Mouse (Mus musculus): ENCODE measurements around the gene Hes1. TPM values are rescaled to one million over a fixed set of nuclear protein-coding genes. Genes with fewer than 3 reads are reported as not detected.

Gene Hes1
- polyA plus RNA-seq, 1 experiment: 295 TPM

DNA sequence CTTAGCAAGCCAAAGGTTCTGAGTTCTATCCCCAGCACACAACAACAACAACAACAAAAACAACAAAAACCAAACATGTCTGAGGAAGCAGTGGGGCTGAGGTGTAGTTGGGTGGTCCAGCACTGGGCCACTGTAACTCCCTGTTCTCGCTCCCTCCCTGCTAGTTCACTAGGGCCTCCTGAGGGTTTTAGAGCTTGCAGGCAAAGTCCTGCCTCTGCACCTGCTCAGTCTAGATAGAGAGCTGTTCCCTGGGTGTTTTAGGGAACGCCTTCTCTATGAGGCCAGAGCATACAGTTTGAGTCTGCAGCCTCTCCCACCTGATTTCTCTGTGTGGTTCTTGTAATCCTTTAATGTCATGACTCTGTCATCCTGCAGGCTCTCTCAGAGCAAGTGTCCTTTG lies 11.9 kb upstream of the Hes1 start:
- 27% methylated on average over 2 of the region's 2 CpGs for WGBS
- Histone ChIP-seq H3K36me3 (ENCODE audit: control insufficient read depth, insufficient read depth, low read length) (no peaks in the 10 kb centered on the region), H3K27ac (ENCODE audit: insufficient read depth, low read depth, low read length) (peak overlapping the region; percentile 94), H3K27me3 (ENCODE audit: control insufficient read depth, insufficient read depth, low read length) (no peaks in the 10 kb centered on the region), H3K4me3 (ENCODE audit: low read depth, low read length) (no peak overlapping the region), H3K4me1 (ENCODE audit: control insufficient read depth, insufficient read depth, insufficient read length, low read length) (peaks cover 52% of the 10 kb centered on the region)
- TF ChIP-seq POLR2A (IDR thresholded peaks at IDR 0.05; ENCODE audit: low read depth, low read length) (no peak), CTCF (IDR thresholded peaks at IDR 0.05; ENCODE audit: extremely low read depth, insufficient read length, insufficient replicate concordance, low read depth, low read length) (no peak)

DNA sequence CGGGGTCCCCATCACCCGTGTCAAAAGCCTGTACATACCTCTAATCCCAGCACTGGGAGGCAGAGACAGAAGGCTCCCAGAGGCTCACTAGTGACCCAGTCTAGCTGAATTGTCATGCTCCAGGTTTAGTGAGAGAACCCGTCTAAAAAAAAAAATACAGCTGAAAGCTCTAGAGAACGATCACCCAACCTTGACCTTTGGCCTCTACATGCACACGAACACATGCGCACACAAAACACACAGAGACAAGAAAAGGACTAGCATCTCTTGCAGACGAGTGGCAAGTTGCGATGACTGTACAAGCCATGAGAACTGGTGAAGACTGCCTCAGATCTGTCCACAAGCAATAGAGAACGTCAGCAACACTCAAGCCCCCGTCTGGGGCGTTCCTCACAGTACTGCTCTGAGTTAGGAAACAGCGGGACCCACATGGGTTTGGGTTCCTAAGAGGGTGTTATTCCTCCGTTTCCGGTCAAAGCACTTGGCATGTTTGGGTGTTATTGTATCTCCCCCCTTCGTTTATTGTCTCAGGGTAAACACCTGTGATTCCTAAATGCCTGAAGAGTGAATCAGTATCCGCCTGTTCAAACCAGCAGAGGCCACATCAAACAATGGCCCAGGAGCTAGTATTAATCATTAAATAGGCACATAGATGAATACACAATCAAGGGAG lies 11.2 kb upstream of the Hes1 start:
- peaks cover 50% of the 10 kb centered on the region for H3K4me1 ChIP-seq (ENCODE audit: control insufficient read depth, insufficient read depth, insufficient read length, low read length)
- WGBS: 21% methylated on average over 16 of the region's 16 CpGs

GRCm38 (mm10) chr16:30054541-30054940 lies 9.6 kb upstream of the Hes1 start:
- no peaks in the 10 kb centered on the region for H3K36me3 ChIP-seq (ENCODE audit: control insufficient read depth, insufficient read depth, low read length)
- no peaks in the 10 kb centered on the region for H3K27me3 ChIP-seq (ENCODE audit: control insufficient read depth, insufficient read depth, low read length)
- 63% methylated on average over 4 of the region's 4 CpGs for WGBS
- peaks cover 60% of the 10 kb centered on the region for H3K4me1 ChIP-seq (ENCODE audit: control insufficient read depth, insufficient read depth, insufficient read length, low read length)
- no peak overlapping the region for H3K27ac ChIP-seq (ENCODE audit: insufficient read depth, low read depth, low read length)
- TF ChIP-seq POLR2A (IDR thresholded peaks at IDR 0.05; ENCODE audit: low read depth, low read length) (no peak), CTCF (IDR thresholded peaks at IDR 0.05; ENCODE audit: extremely low read depth, insufficient read length, insufficient replicate concordance, low read depth, low read length) (no peak)
- no peak overlapping the region for H3K4me3 ChIP-seq (ENCODE audit: low read depth, low read length)

More for the DNA sequence above, 11.2 kb upstream of the Hes1 start:
- TF ChIP-seq POLR2A (IDR thresholded peaks at IDR 0.05; ENCODE audit: low read depth, low read length) (no peak), CTCF (IDR thresholded peaks at IDR 0.05; ENCODE audit: extremely low read depth, insufficient read length, insufficient replicate concordance, low read depth, low read length) (no peak)
- Histone ChIP-seq H3K27me3 (ENCODE audit: control insufficient read depth, insufficient read depth, low read length) (no peaks in the 10 kb centered on the region), H3K4me3 (ENCODE audit: low read depth, low read length) (no peak overlapping the region), H3K27ac (ENCODE audit: insufficient read depth, low read depth, low read length) (peak overlapping the region; percentile 59), H3K36me3 (ENCODE audit: control insufficient read depth, insufficient read depth, low read length) (no peaks in the 10 kb centered on the region)

DNA sequence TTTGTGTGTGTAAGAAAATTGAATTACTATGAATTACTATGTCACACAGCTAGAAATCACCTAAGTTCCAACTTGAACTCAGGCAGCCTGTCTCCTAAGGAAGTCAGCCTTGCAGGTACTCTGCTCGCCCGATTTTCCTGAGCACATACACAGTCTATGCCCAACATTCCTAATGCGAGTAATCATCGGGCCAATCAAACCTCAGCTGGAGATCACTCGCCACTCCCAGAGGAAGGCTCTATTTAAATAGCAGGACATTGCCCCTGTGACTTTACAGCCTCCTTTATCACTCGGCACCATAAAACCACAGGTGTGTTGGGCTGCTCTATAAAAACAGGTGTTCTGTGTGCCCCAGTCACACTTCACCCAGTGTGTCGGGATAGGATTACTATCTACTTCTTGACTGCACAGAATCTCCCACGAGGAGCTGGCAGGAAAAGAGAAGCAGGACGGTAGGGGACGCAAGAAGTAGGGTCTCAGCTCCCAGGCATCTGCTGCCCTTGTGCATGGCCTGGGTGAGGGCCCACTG lies 8.8 kb upstream of the Hes1 start:
- no peaks in the 10 kb centered on the region for H3K27me3 ChIP-seq (ENCODE audit: control insufficient read depth, insufficient read depth, low read length)
- H3K4me3 ChIP-seq (ENCODE audit: low read depth, low read length): peak overlapping the region; percentile 50
- 30% methylated on average over 10 of the region's 10 CpGs for WGBS
- peak overlapping the region; percentile 95 for H3K27ac ChIP-seq (ENCODE audit: insufficient read depth, low read depth, low read length)
- no peaks in the 10 kb centered on the region for H3K36me3 ChIP-seq (ENCODE audit: control insufficient read depth, insufficient read depth, low read length)
- peaks cover 61% of the 10 kb centered on the region for H3K4me1 ChIP-seq (ENCODE audit: control insufficient read depth, insufficient read depth, insufficient read length, low read length)
- TF ChIP-seq CTCF (IDR thresholded peaks at IDR 0.05; ENCODE audit: extremely low read depth, insufficient read length, insufficient replicate concordance, low read depth, low read length): no peak
- no peak for TF ChIP-seq POLR2A (IDR thresholded peaks at IDR 0.05; ENCODE audit: low read depth, low read length)

GRCm38 (mm10) chr16:30055927-30056326 lies 8.3 kb upstream of the Hes1 start:
- 19% methylated on average over 7 of the region's 7 CpGs for WGBS
- no peaks in the 10 kb centered on the region for H3K27me3 ChIP-seq (ENCODE audit: control insufficient read depth, insufficient read depth, low read length)
- TF ChIP-seq POLR2A (IDR thresholded peaks at IDR 0.05; ENCODE audit: low read depth, low read length) (no peak), CTCF (IDR thresholded peaks at IDR 0.05; ENCODE audit: extremely low read depth, insufficient read length, insufficient replicate concordance, low read depth, low read length) (no peak)

DNA sequence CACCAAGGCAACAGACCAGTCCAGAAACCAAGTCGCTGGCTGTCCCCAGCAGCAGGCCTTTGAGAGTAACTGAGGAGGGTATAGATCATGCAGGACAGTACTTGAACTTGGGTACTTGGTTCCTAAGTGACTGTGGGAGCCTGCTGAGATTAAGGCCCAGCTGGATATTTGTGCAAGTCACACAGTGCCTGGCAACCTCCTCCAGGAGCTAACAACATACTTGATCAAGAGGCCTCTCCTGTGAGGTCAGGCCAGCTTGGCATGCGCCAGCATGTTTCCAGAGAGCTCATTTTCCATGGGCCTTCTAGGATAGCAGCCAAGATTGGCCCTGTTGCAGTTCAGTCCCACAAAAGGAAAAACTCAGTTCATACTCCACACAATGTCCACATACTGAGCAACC lies 7.3 kb upstream of the Hes1 start:
- Histone ChIP-seq H3K36me3 (ENCODE audit: control insufficient read depth, insufficient read depth, low read length) (no peaks in the 10 kb centered on the region), H3K27me3 (ENCODE audit: control insufficient read depth, insufficient read depth, low read length) (no peaks in the 10 kb centered on the region), H3K27ac (ENCODE audit: insufficient read depth, low read depth, low read length) (peak overlapping the region; percentile 13; the same call in 1 of the 2 replicates), H3K4me1 (ENCODE audit: control insufficient read depth, insufficient read depth, insufficient read length, low read length) (peaks cover 52% of the 10 kb centered on the region), H3K4me3 (ENCODE audit: low read depth, low read length) (no peak overlapping the region)
- 43% methylated on average over 2 of the region's 2 CpGs for WGBS
- TF ChIP-seq CTCF (IDR thresholded peaks at IDR 0.05; ENCODE audit: extremely low read depth, insufficient read length, insufficient replicate concordance, low read depth, low read length) (no peak), POLR2A (IDR thresholded peaks at IDR 0.05; ENCODE audit: low read depth, low read length) (no peak)

More at GRCm38 (mm10) chr16:30055927-30056326, 8.3 kb upstream of the Hes1 start:
- H3K4me3 ChIP-seq (ENCODE audit: low read depth, low read length): peak overlapping the region; percentile 50
- no peaks in the 10 kb centered on the region for H3K36me3 ChIP-seq (ENCODE audit: control insufficient read depth, insufficient read depth, low read length)
- H3K27ac ChIP-seq (ENCODE audit: insufficient read depth, low read depth, low read length): peak overlapping the region; percentile 95
- H3K4me1 ChIP-seq (ENCODE audit: control insufficient read depth, insufficient read depth, insufficient read length, low read length): peaks cover 61% of the 10 kb centered on the region

DNA sequence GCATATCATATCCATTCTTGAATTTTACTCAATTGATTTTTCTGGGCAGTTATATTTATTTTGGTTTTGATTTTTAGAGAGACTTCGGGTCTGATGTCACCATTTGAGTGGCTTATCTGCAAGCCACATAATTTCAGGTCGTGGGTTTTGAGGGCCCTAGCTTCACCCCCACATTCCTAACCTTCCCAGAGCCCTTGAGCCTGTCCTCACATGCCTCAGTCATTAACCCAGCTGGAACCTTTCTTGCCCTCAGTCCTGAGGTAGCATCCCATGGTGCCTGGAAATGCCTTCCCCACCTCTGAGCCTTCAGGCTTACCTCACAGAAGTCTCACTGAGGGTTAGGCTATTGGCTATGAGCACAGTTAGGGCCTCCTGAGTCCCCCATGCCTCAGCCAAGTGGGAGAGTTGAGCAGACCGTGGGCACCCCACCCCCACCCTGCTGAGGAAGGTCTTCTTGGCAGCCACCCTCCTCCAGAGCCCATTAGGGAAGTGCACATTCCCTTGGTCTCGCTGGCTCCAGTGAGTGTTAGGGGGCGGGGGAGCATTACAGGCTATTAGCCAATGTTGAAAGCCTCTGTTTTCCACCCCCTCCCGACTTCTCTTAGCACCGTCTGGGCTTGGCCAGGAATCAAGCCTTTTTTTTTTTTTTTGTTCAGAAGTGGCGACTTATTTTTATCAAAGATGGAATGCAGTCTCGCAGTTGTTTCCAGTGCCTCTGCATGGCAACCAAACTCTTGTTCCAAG lies 5.0 kb upstream of the Hes1 start:
- Histone ChIP-seq H3K4me1 (ENCODE audit: control insufficient read depth, insufficient read depth, insufficient read length, low read length) (peaks cover 33% of the 10 kb centered on the region), H3K4me3 (ENCODE audit: low read depth, low read length) (no peak overlapping the region), H3K27me3 (ENCODE audit: control insufficient read depth, insufficient read depth, low read length) (no peaks in the 10 kb centered on the region), H3K27ac (ENCODE audit: insufficient read depth, low read depth, low read length) (0 out of 2 replicates have a peak overlapping the region, but pooled peaks have one; percentile 0), H3K36me3 (ENCODE audit: control insufficient read depth, insufficient read depth, low read length) (no peaks in the 10 kb centered on the region)
- no peak for TF ChIP-seq POLR2A (IDR thresholded peaks at IDR 0.05; ENCODE audit: low read depth, low read length)
- TF ChIP-seq CTCF (IDR thresholded peaks at IDR 0.05; ENCODE audit: extremely low read depth, insufficient read length, insufficient replicate concordance, low read depth, low read length): no peak
- 16% methylated on average over 9 of the region's 9 CpGs for WGBS

Measured in small intestine, adult 2 months (tissue).